Mouse (Mus musculus) intestine, embryonic 16.5 days (tissue): ENCODE measurements at regions not wholly inside any gene's neighbourhood (a gene's known extent, or its start where the extent isn't known, plus 50 kb on each side); places are given as distances from the start of the nearest gene placed in this dataset.

Source experiments
- ATAC-seq: fragments of 200-750 bp; cut with Nextera tagmentation; 2 replicates; pipeline ENCODE4 v1.8.0; 2017; ENCODE audit warnings: moderate TSS enrichment, moderate library complexity
- H3K27ac ChIP-seq: fragments of 300-500 bp; sonication (generic); 2 replicates; pipeline ENCODE4 v1.5.1; 2014; ENCODE audit warnings: mild to moderate bottlenecking, low read length
- H3K27me3 ChIP-seq: fragments of 300-500 bp; sonication (generic); replicated peaks from 2 replicates; pipeline ENCODE4 v1.6.1; 2014; ENCODE audit warnings: low read length, control low read depth, mixed read lengths; ENCODE audit not compliant: control insufficient read depth, insufficient read depth
- H3K36me3 ChIP-seq: fragments of 300-500 bp; sonication (generic); 2 replicates; pipeline ENCODE4 v1.6.1; 2014; ENCODE audit warnings: low read length, control low read depth; ENCODE audit not compliant: control insufficient read depth, insufficient read depth
- H3K4me1 ChIP-seq: fragments of 300-500 bp; sonication (generic); 2 replicates; pipeline ENCODE4 v1.6.1; 2014; ENCODE audit warnings: low read length, control low read depth, mixed read lengths; ENCODE audit not compliant: control insufficient read depth, insufficient read depth
- H3K4me2 ChIP-seq: fragments of 300-500 bp; sonication (generic); 2 replicates; pipeline ENCODE4 v1.6.1; 2014; ENCODE audit warnings: low read depth, low read length, control low read depth
- H3K4me3 ChIP-seq: fragments of 300-500 bp; sonication (generic); 2 replicates; pipeline ENCODE4 v1.5.1; 2014; ENCODE audit warnings: mild to moderate bottlenecking, low read length
- H3K9ac ChIP-seq: fragments of 300-500 bp; sonication (generic); 2 replicates; pipeline ENCODE4 v1.6.1; 2014; ENCODE audit warnings: low read depth, low read length
- H3K9me3 ChIP-seq: fragments of 300-500 bp; sonication (generic); 2 replicates; pipeline ENCODE4 v1.6.1; 2016; ENCODE audit warnings: low read length, control low read depth; ENCODE audit not compliant: control insufficient read depth
- WGBS: fragments of 180-500 bp; shearing (Covaris S2); extraction: QIAGEN DNeasy Blood & Tissue Kit; methylation state at CpG from one replicate; pipeline ENCODE4 v1.1.7; 2014; 5-methylcytosine and 5-hydroxymethylcytosine counted together

DNA sequence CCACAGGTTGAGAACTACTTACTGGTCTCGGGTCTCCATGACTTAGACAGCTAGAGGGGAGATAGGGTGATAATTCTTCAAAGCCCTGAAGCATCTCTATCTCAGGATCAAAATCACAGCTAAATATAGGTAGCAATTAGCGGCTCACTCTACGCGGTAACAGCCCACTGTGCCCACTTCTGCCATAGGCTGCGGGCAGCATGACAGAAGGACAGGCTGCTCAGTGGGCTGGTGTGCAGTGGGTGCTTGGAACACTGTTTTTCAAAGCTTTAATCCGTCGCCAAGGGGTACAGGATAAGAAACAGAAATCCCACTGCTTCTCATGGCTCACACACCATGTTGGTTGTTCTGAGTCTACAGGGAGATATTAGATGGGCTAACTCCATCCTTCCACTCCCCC is 59.2 kb upstream of the Twist2 start:
- 86% methylated on average over 7 of the region's 7 CpGs for WGBS

DNA sequence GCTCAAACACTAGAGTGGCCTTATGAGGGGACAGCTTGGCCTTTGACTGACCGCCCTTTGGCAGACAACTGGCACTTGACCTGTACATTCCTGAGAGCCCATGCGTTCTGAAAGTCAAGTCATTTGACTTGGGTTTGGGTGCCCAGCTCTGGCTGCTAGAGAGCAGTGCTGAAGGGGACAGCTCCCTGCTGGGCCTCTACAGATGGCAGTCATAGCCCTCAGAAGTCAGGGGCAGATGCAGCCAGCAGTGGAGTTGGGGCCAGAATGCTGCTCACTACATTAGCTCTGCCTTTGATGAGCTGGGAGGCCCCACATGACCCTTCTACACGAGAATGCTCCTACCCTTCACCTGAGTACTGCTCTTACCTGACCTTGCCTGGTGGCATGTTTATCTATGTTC is 58.3 kb upstream of the Twist2 start:
- WGBS = 42% methylated on average over 3 of the region's 3 CpGs
- Histone ChIP-seq H3K4me2 (no peak overlapping the region), H3K9me3 (no peaks in the 10 kb centered on the region), H3K4me3 (no peak overlapping the region), H3K4me1 (no peaks in the 10 kb centered on the region), H3K27me3 (no peaks in the 10 kb centered on the region), H3K27ac (no peak overlapping the region), H3K9ac (no peak overlapping the region), H3K36me3 (no peaks in the 10 kb centered on the region)
- no peak for ATAC-seq

More for the DNA sequence above, 59.2 kb upstream of the Twist2 start:
- no peaks in the 10 kb centered on the region for H3K4me1 ChIP-seq
- no peaks in the 10 kb centered on the region for H3K27me3 ChIP-seq
- H3K27ac ChIP-seq = no peak overlapping the region
- H3K9me3 ChIP-seq = no peaks in the 10 kb centered on the region
- no peaks in the 10 kb centered on the region for H3K36me3 ChIP-seq
- no peak overlapping the region for H3K9ac ChIP-seq
- ATAC-seq = no peak
- no peak overlapping the region for H3K4me3 ChIP-seq
- H3K4me2 ChIP-seq = no peak overlapping the region

DNA sequence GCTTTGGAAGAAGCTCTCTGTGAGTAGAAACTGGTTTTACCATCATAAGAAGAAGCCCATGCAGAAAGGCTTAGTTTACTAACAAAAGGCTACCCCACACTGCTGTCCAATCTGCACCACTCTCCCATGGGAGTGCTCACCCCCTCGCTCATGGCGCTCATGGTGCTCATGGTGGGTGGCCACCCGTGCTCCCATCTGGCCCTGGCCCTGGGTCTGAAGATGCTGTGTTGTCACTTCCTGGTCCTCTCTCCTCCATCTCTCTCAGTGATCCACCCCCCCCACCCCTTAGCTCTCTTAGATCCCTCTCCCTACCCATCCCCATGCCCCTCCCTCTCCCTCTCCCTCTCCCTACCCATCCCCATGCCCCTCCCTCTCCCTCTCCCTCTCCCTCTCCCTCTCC is 57.2 kb upstream of the Twist2 start:
- no peak overlapping the region for H3K4me3 ChIP-seq
- H3K4me2 ChIP-seq = no peak overlapping the region
- WGBS = 93% methylated on average over 3 of the region's 3 CpGs
- no peaks in the 10 kb centered on the region for H3K4me1 ChIP-seq
- H3K27me3 ChIP-seq = 0 out of 2 replicates have a peak, but pooled peaks cover 3% of the 10 kb centered on the region
- no peak overlapping the region for H3K9ac ChIP-seq
- H3K36me3 ChIP-seq = no peaks in the 10 kb centered on the region
- H3K9me3 ChIP-seq = no peaks in the 10 kb centered on the region
- no peak for ATAC-seq
- H3K27ac ChIP-seq = no peak overlapping the region

DNA sequence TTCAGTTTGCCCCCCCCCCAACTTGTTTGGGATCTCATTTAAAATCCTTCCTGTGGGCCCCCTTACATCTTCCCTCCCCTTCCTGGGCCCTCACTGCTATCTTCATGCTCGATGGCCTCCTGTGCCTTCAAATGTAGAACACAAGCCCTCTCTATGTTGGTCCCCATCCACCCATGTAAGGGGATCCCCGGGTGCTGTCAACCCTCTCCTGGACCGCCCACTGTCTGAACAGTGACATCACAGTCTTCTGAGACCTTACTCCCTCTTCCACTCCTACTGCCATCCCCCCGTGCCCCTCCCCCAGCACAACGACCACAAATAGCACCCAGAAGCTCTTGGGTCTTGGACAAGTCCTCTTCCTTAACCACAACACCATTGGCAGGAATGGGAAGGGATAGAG is 56.6 kb upstream of the Twist2 start:
- no peak overlapping the region for H3K4me2 ChIP-seq
- WGBS = 84% methylated on average over 5 of the region's 5 CpGs
- no peak overlapping the region for H3K9ac ChIP-seq
- H3K27ac ChIP-seq = no peak overlapping the region
- no peaks in the 10 kb centered on the region for H3K9me3 ChIP-seq
- ATAC-seq = no peak
- 0 out of 2 replicates have a peak, but pooled peaks cover 3% of the 10 kb centered on the region for H3K27me3 ChIP-seq
- H3K4me3 ChIP-seq = no peak overlapping the region
- no peaks in the 10 kb centered on the region for H3K4me1 ChIP-seq
- no peaks in the 10 kb centered on the region for H3K36me3 ChIP-seq

DNA sequence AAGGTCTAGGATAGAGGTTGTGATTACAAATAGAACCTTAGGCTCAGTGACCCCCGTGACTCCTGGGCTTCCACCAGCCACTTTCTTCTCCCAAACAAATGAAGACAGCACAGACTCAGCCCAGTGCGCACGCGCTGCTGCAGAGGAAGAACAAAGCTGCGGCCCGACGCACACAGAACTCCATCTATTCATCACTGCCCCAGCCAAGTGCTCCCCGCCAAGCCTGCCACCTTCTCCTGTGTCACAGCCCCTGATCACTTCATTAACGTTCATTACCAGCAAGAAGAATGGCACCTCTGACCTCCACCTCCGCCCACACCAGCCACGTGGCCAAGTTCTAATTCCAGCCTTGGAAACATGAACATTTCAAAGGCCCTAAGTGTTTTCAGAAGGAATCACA is 53.7 kb upstream of the Twist2 start:
- Histone ChIP-seq H3K27ac (no peak overlapping the region), H3K27me3 (0 out of 2 replicates have a peak, but pooled peaks cover 3% of the 10 kb centered on the region), H3K36me3 (no peaks in the 10 kb centered on the region), H3K9me3 (no peaks in the 10 kb centered on the region), H3K9ac (no peak overlapping the region), H3K4me1 (no peaks in the 10 kb centered on the region), H3K4me2 (no peak overlapping the region), H3K4me3 (no peak overlapping the region)
- ATAC-seq = no peak
- WGBS = 43% methylated on average over 11 of the region's 11 CpGs
